22 mouse cellular contexts compared by ENCODE assay signal in the genomic region with DNA sequence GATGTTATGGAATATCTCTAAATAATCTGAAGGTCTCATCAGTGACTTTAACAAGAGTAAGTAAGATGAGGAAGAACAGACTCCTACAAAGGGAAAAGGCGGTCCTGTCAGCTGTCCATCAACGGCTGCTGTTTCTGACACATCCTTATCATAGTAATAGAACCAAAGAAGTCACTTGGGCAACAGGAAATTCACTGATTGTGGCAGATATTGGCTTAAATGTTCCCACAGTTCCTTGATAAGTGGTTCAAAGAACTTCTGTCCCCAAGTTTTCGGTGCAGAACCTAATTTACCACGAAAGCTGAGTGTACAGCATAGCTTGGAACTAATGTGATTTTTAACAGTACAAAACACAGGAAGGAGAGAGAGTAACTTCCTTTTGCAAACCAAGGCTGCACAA.
"Had no signal": no experiment of that assay in that cellular context is flagged by ENCODE, and none has a peak within 500 bp of the region (broad histone marks: within the 10 kb centered on the region; RNA-seq: fewer than 3 reads in every experiment).

No protein-coding gene starts in this region.

- ATAC-seq: midbrain, embryonic 13.5 days; midbrain, embryonic 16.5 days had no signal

- H3K27me3 ChIP-seq: kidney, embryonic 15.5 days; limb, embryonic 12.5 days; limb, embryonic 15.5 days; liver, embryonic 13.5 days; megakaryocyte, embryonic 14.5 days; midbrain, embryonic 13.5 days; neural tube, embryonic 13.5 days had no signal

- H3K9me3 ChIP-seq: kidney, embryonic 15.5 days; limb, embryonic 12.5 days; limb, embryonic 15.5 days; liver, embryonic 13.5 days; midbrain, embryonic 10.5 days; midbrain, embryonic 13.5 days; neural tube, embryonic 13.5 days had no signal

- H3K4me2 ChIP-seq: kidney, embryonic 15.5 days; limb, embryonic 12.5 days; limb, embryonic 15.5 days; liver, embryonic 13.5 days; midbrain, embryonic 13.5 days; neural tube, embryonic 13.5 days had no signal

- H3K9ac ChIP-seq: kidney, embryonic 15.5 days; limb, embryonic 12.5 days; limb, embryonic 15.5 days; liver, embryonic 13.5 days; midbrain, embryonic 13.5 days; neural tube, embryonic 13.5 days had no signal

- H3K27ac ChIP-seq: kidney, embryonic 15.5 days; limb, embryonic 12.5 days; limb, embryonic 15.5 days; liver, embryonic 13.5 days; midbrain, embryonic 10.5 days; midbrain, embryonic 13.5 days; neural tube, embryonic 13.5 days had no signal

- DNase-seq: kidney, adult 8-10 months; kidney, postnatal 10 days; kidney, postnatal 36 days; left cerebral cortex, postnatal 4 days; liver, embryonic 13.5 days; lung, adult 2 months; lung, postnatal 10 days; lung, postnatal 36 days; retina, postnatal 1 day; right cerebral cortex, postnatal 25 days; spleen, adult 18-20 months; thymus, adult 18-20 months; thymus, postnatal 36 days had no signal

- H3K4me3 ChIP-seq: kidney, embryonic 15.5 days; limb, embryonic 12.5 days; limb, embryonic 15.5 days; liver, embryonic 13.5 days; megakaryocyte, embryonic 14.5 days; midbrain, embryonic 10.5 days; midbrain, embryonic 13.5 days; myocyte; neural tube, embryonic 13.5 days had no signal

- H3K4me1 ChIP-seq: megakaryocyte, embryonic 14.5 days had no signal

- H3K36me3 ChIP-seq: kidney, embryonic 15.5 days; liver, embryonic 13.5 days; midbrain, embryonic 10.5 days; midbrain, embryonic 13.5 days; neural tube, embryonic 13.5 days had no signal
